Mouse (Mus musculus) CH12.LX (cell line): ENCODE data around the gene Efna4. TPM values are rescaled to one million over a fixed set of nuclear protein-coding genes. Genes with fewer than 3 reads are reported as not detected.

Experiments
- DNase-seq: peaks from one replicate; pipeline ENCODE4 v3.0.0-alpha.2; 2013; ENCODE audit errors: extremely low read depth
- H3K27ac ChIP-seq: 2 replicates; pipeline ENCODE4 v1.5.1; 2012; ENCODE audit warnings: low read depth, mild to moderate bottlenecking, control low read depth, moderate library complexity; ENCODE audit not compliant: insufficient read depth
- H3K27me3 ChIP-seq: replicated peaks from 2 replicates; pipeline ENCODE3; 2012; ENCODE audit warnings: inconsistent platforms
- H3K36me3 ChIP-seq, 2 experiments: replicated peaks in 1 of 2; 2 replicates each; pipeline versions ENCODE3 to v1.6.1; 2012; ENCODE audit warnings: inconsistent platforms in 1 of 2, low read length in 1 of 2, mild to moderate bottlenecking in 1 of 2, mixed read lengths in 1 of 2, moderate library complexity in 1 of 2; ENCODE audit not compliant: control insufficient read depth in 1 of 2, insufficient read depth in 1 of 2
- H3K4me1 ChIP-seq, 2 experiments: 2 replicates each; pipeline ENCODE4 v1.6.1; 2012; ENCODE audit warnings: inconsistent platforms in 1 of 2, moderate library complexity in 1 of 2; ENCODE audit not compliant: insufficient read depth in 2 of 2, control insufficient read depth in 1 of 2
- H3K4me2 ChIP-seq: 2 replicates; pipeline ENCODE4 v1.6.1; 2012; ENCODE audit warnings: low read depth, mild to moderate bottlenecking, control low read depth; ENCODE audit not compliant: poor library complexity, insufficient read depth, severe bottlenecking
- H3K4me3 ChIP-seq, 3 experiments: fragments of 150-350 bp in 1 of 3; sonication (generic) in 1 of 3; replicated peaks in 1 of 3; 2 replicates each; pipeline versions ENCODE3 to v1.5.1; 2011 to 2012; ENCODE audit warnings: low read depth in 2 of 3, low read length in 2 of 3, mild to moderate bottlenecking in 2 of 3, moderate library complexity in 2 of 3, control low read depth in 1 of 3, improper control_type of control experiment in 1 of 3, inconsistent platforms in 1 of 3, mixed read lengths in 1 of 3; ENCODE audit not compliant: poor library complexity in 1 of 3
- H3K79me2 ChIP-seq: replicated peaks from 2 replicates; pipeline ENCODE4 v1.6.1; 2012; ENCODE audit warnings: mild to moderate bottlenecking, moderate library complexity; ENCODE audit not compliant: control insufficient read depth, poor library complexity, insufficient read depth, severe bottlenecking; ENCODE audit errors: extremely low read depth
- H3K9ac ChIP-seq: 2 replicates; pipeline ENCODE4 v1.6.1; 2012; ENCODE audit warnings: low read depth, mild to moderate bottlenecking, control low read depth, moderate library complexity; ENCODE audit not compliant: insufficient read depth
- H3K9me3 ChIP-seq: replicated peaks from 2 replicates; pipeline ENCODE3; 2012; ENCODE audit warnings: low read length, inconsistent platforms, mixed read lengths
- BHLHE40 ChIP-seq: IDR thresholded peaks from 2 replicates; pipeline ENCODE4 v1.6.1; 2011; ENCODE audit warnings: mild to moderate bottlenecking, low read depth, low read length, improper control_type of control experiment
- CHD1 ChIP-seq: IDR thresholded peaks from 2 replicates; pipeline ENCODE4 v1.6.1; 2012; ENCODE audit warnings: low read depth, low read length, improper control_type of control experiment, inconsistent platforms
- CHD2 ChIP-seq: IDR thresholded peaks from 2 replicates; pipeline ENCODE4 v1.6.1; 2011; ENCODE audit warnings: low read length, improper control_type of control experiment
- E2F4 ChIP-seq: IDR thresholded peaks from 2 replicates; pipeline ENCODE4 v1.6.1; 2011; ENCODE audit warnings: low read depth, low read length, improper control_type of control experiment; ENCODE audit not compliant: insufficient replicate concordance
- ELF1 ChIP-seq: IDR thresholded peaks from 2 replicates; pipeline ENCODE4 v1.6.1; 2014; ENCODE audit warnings: low read depth, mild to moderate bottlenecking, inconsistent platforms, low read length, improper control_type of control experiment
- GABPA ChIP-seq: IDR thresholded peaks from 2 replicates; pipeline ENCODE4 v1.6.1; 2012; ENCODE audit warnings: low read depth, low read length, improper control_type of control experiment, inconsistent platforms; ENCODE audit not compliant: insufficient replicate concordance
- IRF4 ChIP-seq: IDR thresholded peaks from 2 replicates; pipeline ENCODE4 v1.6.1; 2014; ENCODE audit warnings: low read depth, mild to moderate bottlenecking, inconsistent platforms, low read length, improper control_type of control experiment
- JUN ChIP-seq: IDR thresholded peaks from 2 replicates; pipeline ENCODE4 v1.6.1; 2011; ENCODE audit warnings: low read depth, mild to moderate bottlenecking, low read length, improper control_type of control experiment, moderate library complexity; ENCODE audit not compliant: insufficient read depth
- KAT2A ChIP-seq: IDR thresholded peaks from 2 replicates; pipeline ENCODE4 v1.6.1; 2012; ENCODE audit warnings: low read length, improper control_type of control experiment, inconsistent platforms; ENCODE audit not compliant: insufficient replicate concordance
- MAX ChIP-seq: IDR thresholded peaks from 2 replicates; pipeline ENCODE4 v1.6.1; 2011; ENCODE audit warnings: low read length, improper control_type of control experiment
- MEF2A ChIP-seq: IDR thresholded peaks from 2 replicates; pipeline ENCODE4 v1.6.1; 2014; ENCODE audit warnings: low read depth, mild to moderate bottlenecking, inconsistent platforms, low read length, improper control_type of control experiment, borderline replicate concordance
- MXI1 ChIP-seq: IDR thresholded peaks from 2 replicates; pipeline ENCODE4 v1.6.1; 2011; ENCODE audit warnings: mild to moderate bottlenecking, low read depth, low read length, improper control_type of control experiment
- NELFE ChIP-seq: IDR thresholded peaks from 2 replicates; pipeline ENCODE4 v1.6.1; 2011; ENCODE audit warnings: low read depth, low read length, improper control_type of control experiment
- PAX5 ChIP-seq: IDR thresholded peaks from 2 replicates; pipeline ENCODE4 v1.6.1; 2012; ENCODE audit warnings: low read length, inconsistent platforms, mixed read lengths
- RCOR1 ChIP-seq: conservative IDR thresholded peaks from 2 replicates; pipeline ENCODE4 v1.6.1; 2012; ENCODE audit warnings: low read depth, mild to moderate bottlenecking, inconsistent platforms, low read length, improper control_type of control experiment
- SIN3A ChIP-seq: IDR thresholded peaks from 2 replicates; pipeline ENCODE4 v1.6.1; 2012; ENCODE audit warnings: low read length, improper control_type of control experiment, inconsistent platforms
- TBP ChIP-seq: conservative IDR thresholded peaks from 2 replicates; pipeline ENCODE4 v1.6.1; 2011; ENCODE audit warnings: low read depth, low read length, improper control_type of control experiment
- USF1 ChIP-seq: IDR thresholded peaks from 2 replicates; pipeline ENCODE4 v1.6.1; 2014; ENCODE audit warnings: low read depth, mild to moderate bottlenecking, inconsistent platforms, low read length, improper control_type of control experiment
- USF2 ChIP-seq: conservative IDR thresholded peaks from 2 replicates; pipeline ENCODE4 v1.6.1; 2011; ENCODE audit warnings: low read depth, low read length, improper control_type of control experiment
- ZKSCAN1 ChIP-seq: IDR thresholded peaks from 2 replicates; pipeline ENCODE4 v1.6.1; 2012; ENCODE audit warnings: low read depth, inconsistent platforms, low read length, improper control_type of control experiment, borderline replicate concordance
- ZMIZ1 ChIP-seq: IDR thresholded peaks from 2 replicates; pipeline ENCODE4 v1.6.1; 2012; ENCODE audit warnings: low read depth, mild to moderate bottlenecking, inconsistent platforms, low read length, improper control_type of control experiment
- ZNF384 ChIP-seq: IDR thresholded peaks from 2 replicates; pipeline ENCODE4 v1.6.1; 2012; ENCODE audit warnings: low read depth, low read length, improper control_type of control experiment, inconsistent platforms
- dilution Hi-C: fragments of 300-500 bp; cut with MboI; formaldehyde crosslinking; loops from 2 replicates; pipeline ENCODE4 v1.14.3; 2020; ENCODE audit warnings: low sequenced_read_pairs; ENCODE audit not compliant: extremely low pct_unique_long_range_greater_than_20kb, extremely low pct_ligation_motif_present
- in situ Hi-C: fragments of 300-500 bp; cut with MboI; formaldehyde crosslinking; loops from 3 replicates; pipeline ENCODE4 v1.14.3; 2019; ENCODE audit warnings: low sequenced_read_pairs, low pct_ligation_motif_present, low pct_unique_long_range_greater_than_20kb, mixed read lengths
- polyA plus RNA-seq: library from polyadenylated mRNA; unstranded; fragments of >175 nt; gene quantifications from 2 replicates; pipeline ENCODE4 v1.2.1, GENCODE M21; 2012; ENCODE audit warnings: low read depth; ENCODE audit not compliant: insufficient read length
- total RNA-seq, 2 experiments: library from RNA; depleted of rRNA; stranded (reverse); fragments of 300-350 nt in 1 of 2; fragments of >200 nt in 1 of 2; gene quantifications; 2 replicates each; pipeline ENCODE4 v1.2.3; 2012 to 2014

Efna4 gene
- total and polyA plus RNA-seq, 3 experiments, result 1.1 to 2.6 (median 1.1) TPM

DNA sequence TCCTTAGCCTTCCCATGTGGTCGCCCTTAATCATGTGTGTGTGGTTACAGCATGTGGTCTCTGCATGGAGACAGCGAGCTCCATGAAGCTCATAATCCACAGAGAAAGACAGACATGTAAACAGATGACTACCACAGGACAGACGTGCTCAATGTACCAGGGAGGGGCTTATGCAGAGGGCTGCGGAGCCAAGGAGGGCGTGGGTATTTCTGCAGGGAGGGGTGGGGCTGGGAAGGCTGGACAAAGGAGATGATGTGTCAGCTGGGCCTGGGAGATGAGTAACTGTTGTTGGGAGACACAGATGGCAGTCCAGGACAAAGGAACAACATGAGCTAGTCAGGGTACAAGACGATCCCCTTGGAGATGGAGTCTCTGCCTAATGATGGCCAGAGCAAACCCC is 21.8 kb upstream of the Efna4 start:
- H3K27me3 ChIP-seq, result peaks cover 21% of the 10 kb centered on the region
- DNase-seq, result no peak
- H3K27ac ChIP-seq, result no peak overlapping the region
- dilution Hi-C loops (no loop called here), in situ Hi-C loops (no loop called here)
- H3K36me3 ChIP-seq, result no peaks in the 10 kb centered on the region
- H3K9ac ChIP-seq, result no peak overlapping the region
- TF ChIP-seq PAX5 (no peak), ZKSCAN1 (no peak), ZNF384 (no peak), KAT2A (no peak), MXI1 (no peak), USF2 (no peak), NELFE (no peak), MAX (no peak), BHLHE40 (no peak), SIN3A (no peak), TBP (no peak), ELF1 (no peak), E2F4 (no peak), ZMIZ1 (no peak), CHD1 (no peak), JUN (no peak), RCOR1 (no peak), USF1 (no peak), CHD2 (no peak), GABPA (no peak)
- no peak overlapping the region for H3K4me3 ChIP-seq
- H3K4me2 ChIP-seq, result no peak overlapping the region
- peaks cover 9 to 16% of the 10 kb centered on the region in 2 experiments for H3K4me1 ChIP-seq
- H3K9me3 ChIP-seq, result no peaks in the 10 kb centered on the region
- H3K79me2 ChIP-seq, result no peaks in the 10 kb centered on the region

DNA sequence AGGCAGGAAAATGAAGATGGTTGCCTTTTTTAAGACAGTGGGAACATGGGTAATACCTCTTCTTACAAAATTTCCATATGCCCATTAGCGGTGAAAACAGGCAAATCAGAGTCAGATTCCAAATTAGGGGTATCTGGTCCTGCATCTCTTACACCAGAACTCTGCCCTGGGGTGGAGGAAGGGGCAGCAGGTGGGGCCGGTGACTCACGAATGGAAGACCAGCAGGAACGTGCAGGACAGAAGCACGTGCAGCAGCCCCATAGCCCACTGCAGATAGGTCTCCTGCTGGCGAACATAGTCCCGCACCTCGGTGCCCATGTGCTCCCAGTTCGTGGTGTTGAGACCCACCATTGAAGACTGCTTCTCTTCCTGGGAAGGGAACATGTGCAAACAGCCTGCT is 18.2 kb upstream of the Efna4 start:
- DNase-seq, result no peak
- in situ Hi-C loops, result no loop called here
- no peak for TF ChIP-seq ELF1
- no peak for TF ChIP-seq IRF4
- no peak for TF ChIP-seq SIN3A
- TF ChIP-seq MXI1, result no peak
- no peak for TF ChIP-seq USF2
- peak; percentile 81 for TF ChIP-seq BHLHE40
- TF ChIP-seq MEF2A, result no peak
- TF ChIP-seq ZKSCAN1, result no peak
- no peak for TF ChIP-seq PAX5
- TF ChIP-seq, all 38 proteins: peak for 1
- Histone ChIP-seq H3K4me1 (peaks cover 9 to 22% of the 10 kb centered on the region in 2 experiments), H3K27ac (no peak overlapping the region), H3K36me3 (peaks cover 0 to 4% of the 10 kb centered on the region in 2 experiments), H3K27me3 (peaks cover 18% of the 10 kb centered on the region), H3K9me3 (no peaks in the 10 kb centered on the region), H3K4me3 (no peak overlapping the region), H3K4me2 (peak overlapping the region; percentile 31), H3K79me2 (no peaks in the 10 kb centered on the region), H3K9ac (0 out of 2 replicates have a peak overlapping the region, but pooled peaks have one; percentile 13)
- dilution Hi-C loops, result no loop called here
